Mouse (Mus musculus): ENCODE results near the gene Cmip.

Gene Cmip

DNA sequence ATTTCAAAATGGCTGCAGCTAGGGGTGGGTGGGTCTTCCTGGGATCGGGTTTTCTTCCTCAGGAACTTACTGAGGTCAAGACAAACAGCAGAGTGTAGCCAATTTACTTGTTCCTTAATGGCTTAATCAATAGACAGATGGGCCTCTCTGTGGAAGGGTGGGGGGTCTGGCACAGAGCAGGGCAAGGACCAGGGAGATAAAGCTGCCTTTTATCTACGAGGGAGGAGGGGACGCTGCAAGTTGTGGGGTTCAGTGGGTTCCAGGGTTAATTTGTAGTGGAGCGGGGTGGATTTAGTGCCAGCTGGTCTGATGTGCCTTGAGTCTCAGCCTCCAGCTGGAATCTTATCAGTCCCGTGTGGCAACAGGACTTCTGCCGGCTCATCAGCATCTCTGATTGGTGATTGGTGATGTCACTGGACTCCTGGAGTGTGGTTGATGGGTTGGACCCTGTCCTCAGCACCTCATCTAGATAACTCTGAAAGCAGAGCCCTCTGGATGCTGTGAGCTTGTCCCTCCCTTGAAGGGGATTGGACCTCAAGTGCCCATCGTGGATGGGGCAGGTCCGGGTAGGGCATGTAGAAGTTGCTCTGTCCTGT, 65.9 kb downstream of the Cmip start:
- peak; percentile 34 for DNase-seq (ENCODE audit: low read depth, low spot score)

- no peak for DNase-seq (ENCODE audit: low read depth, low spot score)
Observed at GRCm38 (mm10) chr8:117324821-117325220, 68.0 kb downstream of the Cmip start.

DNA sequence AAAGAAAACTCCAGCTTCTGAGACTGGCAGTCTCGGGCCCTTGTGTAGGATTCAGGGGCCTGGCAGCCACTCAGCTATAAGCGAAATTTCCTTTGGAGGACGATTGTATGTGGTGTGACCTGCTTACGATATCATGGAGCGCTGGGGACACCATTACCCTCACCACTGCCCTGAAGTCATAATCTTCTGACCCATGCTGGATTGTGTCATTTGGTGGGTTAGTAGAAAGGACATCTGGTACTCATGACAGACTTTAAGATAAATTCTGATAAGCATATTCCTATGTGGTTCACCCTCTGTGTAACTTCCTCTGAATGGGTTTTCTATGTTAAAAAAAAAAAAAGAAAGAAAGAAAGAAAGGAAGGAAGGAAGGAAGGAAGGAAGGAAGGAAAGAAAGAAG, 69.9 kb downstream of the Cmip start:
- no peak for DNase-seq (ENCODE audit: low read depth, low spot score)

GRCm38 (mm10) chr8:117327385-117327837, 70.5 kb downstream of the Cmip start:
- no peak for DNase-seq (ENCODE audit: low read depth, low spot score)

- no peak for DNase-seq (ENCODE audit: low read depth, low spot score)
Observed at GRCm38 (mm10) chr8:117328758-117329157, 71.9 kb downstream of the Cmip start.

DNA sequence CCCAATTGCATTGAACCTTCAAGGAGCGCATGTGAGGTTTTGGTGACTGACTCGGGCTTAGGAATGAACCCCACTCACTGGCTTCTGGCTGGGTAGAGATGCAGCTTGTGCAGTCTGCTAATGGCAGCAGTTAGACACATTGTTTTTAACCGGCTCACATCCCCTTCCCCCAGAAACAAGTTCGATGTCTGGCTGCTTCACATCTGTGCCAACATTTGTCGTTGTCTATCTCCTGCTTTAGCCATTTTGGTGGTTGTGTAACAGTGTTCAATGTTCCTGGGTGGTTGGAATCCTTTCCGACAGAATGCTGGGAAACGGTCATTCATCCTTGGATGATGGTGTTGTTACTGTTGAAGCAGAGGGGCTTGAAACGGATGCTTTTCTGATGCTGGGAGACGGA, 72.3 kb downstream of the Cmip start:
- no peak for DNase-seq (ENCODE audit: low read depth, low spot score)

GRCm38 (mm10) chr8:117329903-117330302, 73.0 kb downstream of the Cmip start:
- no peak for DNase-seq (ENCODE audit: low read depth, low spot score)

GRCm38 (mm10) chr8:117332229-117333010, 75.6 kb downstream of the Cmip start:
- no peak for DNase-seq (ENCODE audit: low read depth, low spot score)

- no peak for DNase-seq (ENCODE audit: low read depth, low spot score)
Observed at GRCm38 (mm10) chr8:117333619-117334018, 76.8 kb downstream of the Cmip start.

- peak; percentile 42 for DNase-seq (ENCODE audit: low read depth, low spot score)
Observed at GRCm38 (mm10) chr8:117334058-117334747, 77.3 kb downstream of the Cmip start.

- peak; percentile 35 for DNase-seq (ENCODE audit: low read depth, low spot score)
Observed at GRCm38 (mm10) chr8:117334748-117335393, 78.0 kb downstream of the Cmip start.

GRCm38 (mm10) chr8:117335423-117335822, 78.6 kb downstream of the Cmip start:
- no peak for DNase-seq (ENCODE audit: low read depth, low spot score)

DNA sequence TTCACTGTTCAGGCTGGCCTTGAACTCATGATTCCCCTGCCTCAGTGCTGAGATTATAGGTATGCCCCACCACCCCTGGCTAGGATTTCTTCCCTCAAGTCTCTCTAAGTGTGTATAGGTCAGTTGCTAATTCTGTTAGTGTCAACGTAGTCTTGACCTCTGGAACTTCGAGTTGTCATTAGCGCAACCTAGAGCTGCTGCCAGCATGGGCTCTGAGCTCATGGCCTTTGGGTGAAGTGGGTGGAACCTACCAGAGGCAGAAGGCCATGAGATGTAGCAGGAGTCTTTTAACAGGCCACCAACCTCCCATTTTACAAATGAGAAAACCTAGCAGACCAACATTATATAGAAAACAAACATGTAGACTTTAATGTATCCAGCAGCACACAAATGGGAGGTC, 80.3 kb downstream of the Cmip start:
- DNase-seq (ENCODE audit: low read depth, low spot score) = no peak

DNA sequence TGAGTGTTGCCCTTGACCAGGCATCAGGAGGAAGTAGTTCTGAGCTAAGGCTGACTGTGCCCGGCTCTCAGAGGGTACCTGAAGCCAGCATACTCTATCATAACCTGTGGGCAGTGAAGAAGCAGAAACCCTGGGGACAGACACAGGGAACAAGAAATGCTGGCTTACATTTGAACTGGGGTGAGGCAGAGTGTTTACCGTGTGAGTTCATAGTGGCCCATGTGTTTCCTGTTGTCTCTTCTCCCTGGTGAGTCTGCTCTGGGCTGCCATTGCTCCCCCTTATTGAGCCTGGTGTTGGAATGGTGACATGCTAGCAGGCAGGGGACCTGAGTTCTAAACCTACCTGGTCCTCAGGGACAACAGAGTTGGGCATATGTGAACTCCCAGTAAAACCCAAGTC, 81.8 kb downstream of the Cmip start:
- no peak for DNase-seq (ENCODE audit: low read depth, low spot score)

- DNase-seq (ENCODE audit: low read depth, low spot score) = peak; percentile 59
Observed at GRCm38 (mm10) chr8:117339296-117339957, 82.6 kb downstream of the Cmip start.

DNA sequence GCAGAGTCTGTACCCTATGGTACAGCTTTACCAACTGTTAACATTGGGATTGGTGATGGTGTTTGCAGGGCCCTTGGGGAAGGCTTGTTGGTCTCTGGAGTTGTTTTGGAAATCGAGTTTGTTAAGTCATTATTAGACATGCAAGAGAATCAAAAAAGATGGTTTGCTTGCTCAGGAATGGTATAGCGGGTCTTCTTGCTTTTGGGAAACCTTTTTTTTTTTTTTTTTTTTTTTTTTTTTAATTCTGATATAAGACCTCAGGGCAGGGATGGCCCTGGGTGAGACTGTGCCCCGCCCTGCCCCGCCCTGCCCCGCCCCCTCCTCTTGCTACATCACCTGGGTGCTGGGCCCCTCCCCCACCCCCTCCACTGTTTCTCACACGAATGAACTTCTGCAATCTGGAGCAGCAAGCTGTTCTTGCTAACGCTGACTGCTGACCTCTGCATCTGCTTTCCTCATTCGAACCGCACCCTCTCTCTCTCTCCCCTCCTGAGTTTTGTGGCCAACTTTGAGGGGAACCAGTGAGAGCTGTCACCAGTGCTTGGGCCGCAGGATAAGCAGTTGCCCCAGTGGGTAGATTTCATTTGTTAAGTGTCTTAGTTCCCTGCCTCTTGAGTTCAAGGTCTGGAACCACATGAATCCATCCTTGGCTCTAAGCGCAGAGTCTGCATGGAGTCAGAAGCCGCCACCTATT, 83.2 kb downstream of the Cmip start:
- peak; percentile 77 for DNase-seq (ENCODE audit: low read depth, low spot score)

GRCm38 (mm10) chr8:117340800-117341199, 83.9 kb downstream of the Cmip start:
- DNase-seq (ENCODE audit: low read depth, low spot score) = no peak

DNA sequence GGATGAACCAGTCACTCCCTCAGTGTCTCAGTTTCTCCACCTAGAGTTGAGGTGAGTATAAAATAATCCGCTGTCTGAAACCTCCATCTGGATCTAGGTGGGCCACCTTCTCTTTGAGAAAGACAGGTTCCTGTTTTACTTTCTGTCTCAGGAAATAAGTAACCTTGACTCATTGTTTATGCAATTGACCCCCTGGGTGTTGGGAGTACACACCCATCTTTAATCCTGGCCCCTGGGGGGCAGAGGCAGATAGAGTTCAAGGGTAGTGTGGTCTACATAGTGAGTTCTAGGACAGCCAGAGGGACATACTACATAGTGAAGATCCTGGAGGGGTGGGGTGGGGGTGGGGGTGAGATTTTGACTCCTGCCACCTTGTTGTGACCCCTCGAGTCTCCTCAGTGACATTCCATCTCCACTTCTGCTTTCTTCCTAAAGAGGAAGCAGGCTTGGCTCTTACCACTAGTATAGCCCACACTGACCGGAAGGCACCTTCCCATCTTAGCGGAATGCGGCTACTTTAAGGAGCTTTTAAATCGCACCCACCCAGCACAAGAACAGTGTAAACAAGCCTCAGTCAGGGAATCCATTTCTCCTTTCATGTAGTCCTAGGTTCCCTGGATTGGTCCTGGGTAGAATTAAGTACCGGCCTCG, 86.0 kb downstream of the Cmip start:
- peak; percentile 94 for DNase-seq (ENCODE audit: low read depth, low spot score)

GRCm38 (mm10) chr8:117343484-117343883, 86.6 kb downstream of the Cmip start:
- DNase-seq (ENCODE audit: low read depth, low spot score) = no peak

- DNase-seq (ENCODE audit: low read depth, low spot score) = no peak
Observed at GRCm38 (mm10) chr8:117344899-117345298, 88.0 kb downstream of the Cmip start.

All from R1 (cell line).